Mouse (Mus musculus) left cerebral cortex, adult 9 months (tissue): Measurements from ENCODE around the gene Cacna2d3.
A peak's percentile ranks its signal among the peaks of the same experiment; 100 is the strongest.

Experiments
- DNase-seq, 2 experiments: peaks; one replicate each; pipeline ENCODE4 v3.0.0; 2022; ENCODE audit warnings: low spot score in 2 of 2

The Cacna2d3 gene

GRCm38 (mm10) chr14:28948019-28948850 lies 773.4 kb downstream of the Cacna2d3 start:
- peak in 1 of 2 experiments; percentile 31 for DNase-seq

GRCm38 (mm10) chr14:28932746-28933293 lies 788.8 kb downstream of the Cacna2d3 start:
- DNase-seq, result no peak

GRCm38 (mm10) chr14:28923180-28923961 lies 798.3 kb downstream of the Cacna2d3 start:
- no peak for DNase-seq

- DNase-seq, result peak in 1 of 2 experiments; percentile 6
Measured at GRCm38 (mm10) chr14:28918871-28919270, 802.8 kb downstream of the Cacna2d3 start.

GRCm38 (mm10) chr14:28915004-28915403 lies 806.7 kb downstream of the Cacna2d3 start:
- DNase-seq, result no peak

- DNase-seq, result no peak
Measured at GRCm38 (mm10) chr14:28907659-28908058, 814.0 kb downstream of the Cacna2d3 start.

GRCm38 (mm10) chr14:28892530-28892929 lies 829.1 kb downstream of the Cacna2d3 start:
- DNase-seq, result no peak

- DNase-seq, result no peak
Measured at GRCm38 (mm10) chr14:28887373-28887772, 834.3 kb downstream of the Cacna2d3 start.

GRCm38 (mm10) chr14:28886661-28887060 lies 835.0 kb downstream of the Cacna2d3 start:
- no peak for DNase-seq

- no peak for DNase-seq
Measured at GRCm38 (mm10) chr14:28870983-28871382, 850.7 kb downstream of the Cacna2d3 start.

GRCm38 (mm10) chr14:28870382-28870781 lies 851.3 kb downstream of the Cacna2d3 start:
- no peak for DNase-seq

GRCm38 (mm10) chr14:28864925-28865324 lies 856.7 kb downstream of the Cacna2d3 start:
- DNase-seq, result no peak

- DNase-seq, result no peak
Measured at GRCm38 (mm10) chr14:28861142-28861541, 860.5 kb downstream of the Cacna2d3 start.
